Mouse (Mus musculus): ENCODE data around the gene Smyd2. TPM values are rescaled to one million over a fixed set of nuclear protein-coding genes. Genes with fewer than 3 reads are reported as not detected.

Smyd2 gene
- polyA plus RNA-seq, 1 experiment from 2014 or later: 54.9 TPM

DNA sequence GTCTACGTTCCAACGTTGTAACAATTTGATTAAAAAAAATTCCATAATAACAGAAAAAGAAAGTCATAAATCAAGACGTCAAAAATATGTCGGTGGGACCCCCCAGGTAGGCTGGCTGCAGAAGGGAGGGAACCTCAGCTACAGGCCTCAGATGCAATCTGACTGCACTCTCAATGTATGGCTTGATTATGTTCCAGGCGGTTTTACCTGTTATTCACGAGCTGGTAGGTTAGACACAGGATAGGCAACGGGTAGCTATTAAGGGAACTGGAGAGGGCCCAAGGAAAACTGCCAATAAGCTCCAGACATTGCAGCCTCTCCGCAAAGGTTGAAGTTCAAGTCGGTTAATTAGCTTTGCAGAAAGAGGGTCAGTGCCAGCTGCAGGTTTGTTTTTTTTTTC is 558 bp upstream of the Smyd2 start:
- peak overlapping the region; percentile 89 for H3K4me2 ChIP-seq
- H3K27me3 ChIP-seq (ENCODE audit: control insufficient read depth, insufficient read depth, low read length): no peaks in the 10 kb centered on the region; the same call in 1 of the 2 replicates
- 24% methylated on average over 9 of the region's 9 CpGs for WGBS
- ATAC-seq (ENCODE audit: low FRiP score): no peak
- no peaks in the 10 kb centered on the region for H3K36me3 ChIP-seq (ENCODE audit: control insufficient read depth, insufficient read depth, low read length)
- no peak for DNase-seq (ENCODE audit: low spot score, missing footprints)
- peak overlapping the region; percentile 78 for H3K9ac ChIP-seq (ENCODE audit: low read length)
- H3K27ac ChIP-seq (ENCODE audit: low read depth, low read length): no peak overlapping the region
- peaks cover 13% of the 10 kb centered on the region for H3K4me1 ChIP-seq (ENCODE audit: control insufficient read depth, insufficient read depth, low read length)
- H3K9me3 ChIP-seq (ENCODE audit: control insufficient read depth, low read length): no peaks in the 10 kb centered on the region
- peak overlapping the region; percentile 69 for H3K4me3 ChIP-seq (ENCODE audit: low read depth, low read length)

GRCm38 (mm10) chr1:189921568-189921817 is 670 bp downstream of the Smyd2 start:
- H3K4me2 ChIP-seq: peak overlapping the region; percentile 89
- peak; percentile 89 for DNase-seq (ENCODE audit: low spot score, missing footprints)
- no peak overlapping the region for H3K27ac ChIP-seq (ENCODE audit: low read depth, low read length)
- H3K27me3 ChIP-seq (ENCODE audit: control insufficient read depth, insufficient read depth, low read length): no peaks in the 10 kb centered on the region; the same call in 1 of the 2 replicates
- no peak for ATAC-seq (ENCODE audit: low FRiP score)
- H3K4me3 ChIP-seq (ENCODE audit: low read depth, low read length): peak overlapping the region; percentile 69
- 11% methylated on average over 4 of the region's 4 CpGs for WGBS
- peaks cover 23% of the 10 kb centered on the region for H3K4me1 ChIP-seq (ENCODE audit: control insufficient read depth, insufficient read depth, low read length)
- peak overlapping the region; percentile 78 for H3K9ac ChIP-seq (ENCODE audit: low read length)
- no peaks in the 10 kb centered on the region for H3K9me3 ChIP-seq (ENCODE audit: control insufficient read depth, low read length)
- no peaks in the 10 kb centered on the region for H3K36me3 ChIP-seq (ENCODE audit: control insufficient read depth, insufficient read depth, low read length)

DNA sequence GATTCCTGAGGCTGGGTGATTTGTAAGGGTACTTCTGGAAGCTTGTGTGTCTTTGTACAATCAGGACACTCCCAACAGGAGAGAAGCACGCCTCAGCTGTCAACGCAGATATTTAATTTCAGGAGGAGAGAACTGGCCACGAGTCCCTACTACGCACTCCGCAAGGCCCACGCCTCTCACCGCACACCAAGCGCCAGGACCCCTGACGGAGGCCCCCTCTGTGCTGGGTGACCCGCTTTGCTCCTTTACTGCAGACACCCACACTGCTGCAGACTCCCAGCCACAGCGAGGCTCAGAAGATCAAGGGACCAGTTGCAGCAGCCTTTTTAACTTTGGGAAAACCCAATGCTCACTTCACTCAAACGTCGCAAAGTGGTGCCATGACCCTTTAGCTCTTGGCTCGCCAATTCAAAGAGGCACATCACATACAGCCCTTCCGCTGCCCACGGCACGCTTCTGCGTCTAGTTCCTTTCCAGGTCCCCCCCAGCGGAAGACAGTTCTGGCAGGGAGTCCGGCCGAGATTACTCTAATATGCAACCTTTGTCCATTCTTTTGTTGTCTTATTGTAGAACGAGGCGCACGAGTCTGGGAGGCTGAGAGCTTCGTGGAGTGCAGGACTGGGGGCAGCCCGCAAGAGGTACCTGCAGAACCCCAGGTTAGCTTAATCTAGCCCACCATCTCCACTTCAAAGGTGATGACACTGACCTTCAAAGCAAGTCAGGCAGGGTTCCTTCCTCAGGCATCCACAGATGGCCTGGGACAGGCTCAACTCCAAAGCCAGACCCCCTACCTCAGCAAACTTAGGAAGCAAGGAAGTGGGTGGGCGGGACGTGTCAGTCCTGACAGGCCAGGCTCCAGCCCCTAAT is 1.2 kb downstream of the Smyd2 start:
- no peak for DNase-seq (ENCODE audit: low spot score, missing footprints)
- H3K9ac ChIP-seq (ENCODE audit: low read length): peak overlapping the region; percentile 78
- H3K36me3 ChIP-seq (ENCODE audit: control insufficient read depth, insufficient read depth, low read length): no peaks in the 10 kb centered on the region
- peak overlapping the region; percentile 89 for H3K4me2 ChIP-seq
- H3K27me3 ChIP-seq (ENCODE audit: control insufficient read depth, insufficient read depth, low read length): no peaks in the 10 kb centered on the region; the same call in 1 of the 2 replicates
- WGBS: 51% methylated on average over 28 of the region's 28 CpGs
- H3K9me3 ChIP-seq (ENCODE audit: control insufficient read depth, low read length): no peaks in the 10 kb centered on the region
- peaks cover 28% of the 10 kb centered on the region for H3K4me1 ChIP-seq (ENCODE audit: control insufficient read depth, insufficient read depth, low read length)
- no peak overlapping the region for H3K27ac ChIP-seq (ENCODE audit: low read depth, low read length)
- peak overlapping the region; percentile 69 for H3K4me3 ChIP-seq (ENCODE audit: low read depth, low read length)
- ATAC-seq (ENCODE audit: low FRiP score): peak; percentile 36; the same call in 1 of the 2 replicates

DNA sequence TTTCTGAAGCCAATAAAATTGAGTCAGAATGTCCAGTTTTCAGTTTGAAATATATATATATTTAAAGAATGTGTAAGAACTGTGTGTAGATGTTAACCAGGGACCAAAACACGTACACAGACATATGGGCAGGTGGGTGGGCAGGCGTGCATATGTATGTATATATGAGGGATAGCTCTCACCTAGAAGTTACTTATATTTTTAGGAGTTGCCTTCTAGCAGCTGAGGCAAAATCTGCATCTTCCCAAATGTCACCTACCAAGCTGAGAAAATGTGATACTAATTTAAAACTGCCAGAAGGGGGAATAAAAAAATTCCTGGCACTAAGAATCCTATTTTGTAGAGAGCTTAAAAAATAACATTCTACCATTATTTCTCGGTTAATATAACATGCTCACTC is 2.4 kb downstream of the Smyd2 start:
- 94% methylated on average over 3 of the region's 3 CpGs for WGBS
- ATAC-seq (ENCODE audit: low FRiP score) (no peak), DNase-seq (ENCODE audit: low spot score, missing footprints) (no peak)
- H3K36me3 ChIP-seq (ENCODE audit: control insufficient read depth, insufficient read depth, low read length): no peaks in the 10 kb centered on the region
- peaks cover 31% of the 10 kb centered on the region for H3K4me1 ChIP-seq (ENCODE audit: control insufficient read depth, insufficient read depth, low read length)
- no peaks in the 10 kb centered on the region for H3K9me3 ChIP-seq (ENCODE audit: control insufficient read depth, low read length)
- no peak overlapping the region for H3K27ac ChIP-seq (ENCODE audit: low read depth, low read length)
- no peaks in the 10 kb centered on the region; the same call in 1 of the 2 replicates for H3K27me3 ChIP-seq (ENCODE audit: control insufficient read depth, insufficient read depth, low read length)
- no peak overlapping the region for H3K4me2 ChIP-seq
- H3K9ac ChIP-seq (ENCODE audit: low read length): no peak overlapping the region
- H3K4me3 ChIP-seq (ENCODE audit: low read depth, low read length): no peak overlapping the region

- H3K9ac ChIP-seq (ENCODE audit: low read length): no peak overlapping the region
- ATAC-seq (ENCODE audit: low FRiP score): no peak
- H3K27me3 ChIP-seq (ENCODE audit: control insufficient read depth, insufficient read depth, low read length): no peaks in the 10 kb centered on the region
- peaks cover 32% of the 10 kb centered on the region for H3K4me1 ChIP-seq (ENCODE audit: control insufficient read depth, insufficient read depth, low read length)
- H3K4me3 ChIP-seq (ENCODE audit: low read depth, low read length): no peak overlapping the region
- WGBS: 35% methylated on average over 4 of the region's 4 CpGs
- H3K4me2 ChIP-seq: no peak overlapping the region
- H3K27ac ChIP-seq (ENCODE audit: low read depth, low read length): no peak overlapping the region
- H3K36me3 ChIP-seq (ENCODE audit: control insufficient read depth, insufficient read depth, low read length): no peaks in the 10 kb centered on the region
- H3K9me3 ChIP-seq (ENCODE audit: control insufficient read depth, low read length): no peaks in the 10 kb centered on the region
- no peak for DNase-seq (ENCODE audit: low spot score, missing footprints)
These were observed 5.0 kb downstream of the Smyd2 start for GRCm38 (mm10) chr1:189917126-189917500.

GRCm38 (mm10) chr1:189916422-189917125 is 5.6 kb downstream of the Smyd2 start:
- peak; percentile 83 for DNase-seq (ENCODE audit: low spot score, missing footprints)
- ATAC-seq (ENCODE audit: low FRiP score): no peak
- 31% methylated on average over 10 of the region's 10 CpGs for WGBS
- Histone ChIP-seq H3K9ac (ENCODE audit: low read length) (no peak overlapping the region), H3K36me3 (ENCODE audit: control insufficient read depth, insufficient read depth, low read length) (no peaks in the 10 kb centered on the region), H3K4me2 (no peak overlapping the region), H3K27ac (ENCODE audit: low read depth, low read length) (peak overlapping the region; percentile 18; the same call in 1 of the 2 replicates), H3K27me3 (ENCODE audit: control insufficient read depth, insufficient read depth, low read length) (no peaks in the 10 kb centered on the region), H3K9me3 (ENCODE audit: control insufficient read depth, low read length) (no peaks in the 10 kb centered on the region), H3K4me1 (ENCODE audit: control insufficient read depth, insufficient read depth, low read length) (peaks cover 32% of the 10 kb centered on the region), H3K4me3 (ENCODE audit: low read depth, low read length) (no peak overlapping the region)

DNA sequence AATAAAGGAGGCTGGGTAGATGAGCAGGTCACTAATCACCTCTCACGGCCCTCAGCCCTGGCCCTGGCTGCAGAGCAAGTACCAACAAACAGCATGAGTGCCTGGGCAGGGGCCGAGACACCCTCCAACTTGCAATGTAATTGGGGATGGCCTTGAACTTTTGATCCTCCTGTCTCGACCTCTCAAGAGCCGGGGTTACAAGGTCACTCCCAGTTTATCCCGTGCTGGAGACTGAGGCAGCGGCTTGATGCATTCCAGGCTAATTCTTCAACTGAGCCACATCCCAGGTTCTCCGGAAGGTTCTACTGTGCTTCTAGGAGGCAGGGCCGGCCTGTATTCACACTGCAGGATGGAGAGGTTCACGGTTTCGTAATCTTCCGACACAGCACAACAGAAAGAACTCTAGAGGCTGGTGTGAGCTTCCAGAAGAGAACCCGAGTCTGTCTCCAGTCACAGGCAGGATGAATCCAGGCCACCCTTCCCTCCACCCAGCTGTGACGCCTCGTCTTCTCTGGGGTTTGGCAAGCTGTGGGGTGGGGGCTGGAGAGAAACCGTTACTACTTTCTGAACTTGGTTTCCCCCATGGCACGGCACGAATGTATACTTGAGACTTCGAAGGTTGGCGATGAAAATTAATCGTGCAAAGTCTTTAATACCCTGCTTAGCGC is 8.9 kb downstream of the Smyd2 start:
- ATAC-seq (ENCODE audit: low FRiP score): no peak
- Histone ChIP-seq H3K4me3 (ENCODE audit: low read depth, low read length) (no peak overlapping the region), H3K36me3 (ENCODE audit: control insufficient read depth, insufficient read depth, low read length) (no peaks in the 10 kb centered on the region), H3K4me1 (ENCODE audit: control insufficient read depth, insufficient read depth, low read length) (peaks cover 26% of the 10 kb centered on the region), H3K27me3 (ENCODE audit: control insufficient read depth, insufficient read depth, low read length) (no peaks in the 10 kb centered on the region), H3K27ac (ENCODE audit: low read depth, low read length) (no peak overlapping the region), H3K9me3 (ENCODE audit: control insufficient read depth, low read length) (no peaks in the 10 kb centered on the region), H3K9ac (ENCODE audit: low read length) (no peak overlapping the region), H3K4me2 (no peak overlapping the region)
- 89% methylated on average over 21 of the region's 21 CpGs for WGBS
- DNase-seq (ENCODE audit: low spot score, missing footprints): no peak

- H3K36me3 ChIP-seq (ENCODE audit: control insufficient read depth, insufficient read depth, low read length): no peaks in the 10 kb centered on the region
- no peak for DNase-seq (ENCODE audit: low spot score, missing footprints)
- no peaks in the 10 kb centered on the region for H3K27me3 ChIP-seq (ENCODE audit: control insufficient read depth, insufficient read depth, low read length)
- no peak for ATAC-seq (ENCODE audit: low FRiP score)
- no peak overlapping the region for H3K9ac ChIP-seq (ENCODE audit: low read length)
- no peaks in the 10 kb centered on the region for H3K9me3 ChIP-seq (ENCODE audit: control insufficient read depth, low read length)
- no peak overlapping the region for H3K4me2 ChIP-seq
- WGBS: 64% methylated on average over 13 of the region's 13 CpGs
- peaks cover 11% of the 10 kb centered on the region for H3K4me1 ChIP-seq (ENCODE audit: control insufficient read depth, insufficient read depth, low read length)
- no peak overlapping the region for H3K27ac ChIP-seq (ENCODE audit: low read depth, low read length)
- no peak overlapping the region for H3K4me3 ChIP-seq (ENCODE audit: low read depth, low read length)
These were observed 11.3 kb downstream of the Smyd2 start for GRCm38 (mm10) chr1:189910685-189911345.
